Mouse (Mus musculus) lung, adult 2 months (tissue): ENCODE results near the gene Slc2a1.

Experiments used
- CTCF ChIP-seq: fragments of 200-500 bp; IDR thresholded peaks from 2 replicates; pipeline ENCODE4 v1.5.1; 2011; ENCODE audit warnings: mild to moderate bottlenecking, low read length, control low read depth; ENCODE audit not compliant: insufficient read depth
- POLR2A ChIP-seq: fragments of 200-500 bp; IDR thresholded peaks from 2 replicates; pipeline ENCODE4 v1.6.1; 2011; ENCODE audit warnings: low read depth, mild to moderate bottlenecking, control low read depth, low read length, borderline replicate concordance; ENCODE audit errors: extremely low read depth

DNA sequence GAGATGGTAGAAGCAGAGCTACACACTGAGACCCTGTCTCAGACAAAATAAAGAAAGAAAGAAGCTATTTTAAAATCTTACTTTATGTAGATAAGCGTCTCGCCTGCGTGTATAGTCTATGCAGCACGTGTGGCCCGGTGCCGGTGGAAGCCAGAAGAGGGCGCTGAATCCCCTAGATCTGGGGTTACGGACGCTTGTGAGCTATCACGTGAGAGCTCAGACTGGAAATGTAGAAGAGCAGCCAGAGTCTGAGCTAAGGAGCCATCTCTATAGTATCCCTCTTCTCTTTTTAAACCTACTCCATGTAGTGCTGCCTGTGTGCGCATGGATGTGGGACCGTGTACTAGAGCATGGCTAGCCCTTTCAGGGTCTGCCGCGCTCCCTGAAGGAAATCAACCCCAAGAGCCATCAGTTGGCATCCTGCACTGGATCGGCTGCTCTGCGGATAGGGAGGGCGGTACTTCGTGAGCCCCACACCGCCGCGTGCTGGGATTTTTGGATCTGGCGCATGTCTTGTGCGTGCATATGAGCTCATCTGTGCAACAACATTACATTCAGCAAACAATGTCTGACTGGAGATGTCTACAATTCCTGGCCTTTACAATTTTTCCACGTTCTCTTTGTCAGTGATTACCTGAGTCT is 33.8 kb downstream of the Slc2a1 start:
- TF ChIP-seq POLR2A: no peak
- peak; percentile 49; the same call in 1 of the 2 replicates for TF ChIP-seq CTCF
